Mouse (Mus musculus) neural tube, embryonic 13.5 days (tissue): Measurements from ENCODE around the gene Per2. TPM values are rescaled to one million over a fixed set of nuclear protein-coding genes. Genes with fewer than 3 reads are reported as not detected.
A peak's percentile ranks its signal among the peaks of the same experiment; 100 is the strongest.

ENCODE experiments used
- ATAC-seq: fragments of 200-750 bp; cut with Nextera tagmentation; 2 replicates; pipeline ENCODE4 v1.8.0; 2017; ENCODE audit warnings: low read depth, mild to moderate bottlenecking, moderate TSS enrichment, moderate library complexity
- H3K27ac ChIP-seq: fragments of 300-500 bp; sonication (generic); replicated peaks from 2 replicates; pipeline ENCODE4 v1.5.1; 2015; ENCODE audit warnings: moderate library complexity, mild to moderate bottlenecking, inconsistent platforms
- H3K27me3 ChIP-seq: fragments of 300-500 bp; sonication (generic); 2 replicates; pipeline ENCODE4 v1.6.1; 2015; ENCODE audit warnings: mild to moderate bottlenecking, inconsistent platforms
- H3K36me3 ChIP-seq: fragments of 300-500 bp; sonication (generic); 2 replicates; pipeline ENCODE4 v1.6.1; 2015; ENCODE audit warnings: mild to moderate bottlenecking, inconsistent platforms
- H3K4me1 ChIP-seq: fragments of 300-500 bp; sonication (generic); replicated peaks from 2 replicates; pipeline ENCODE4 v1.6.1; 2015; ENCODE audit warnings: inconsistent platforms
- H3K4me2 ChIP-seq: fragments of 300-500 bp; sonication (generic); 2 replicates; pipeline ENCODE4 v1.6.1; 2015; ENCODE audit warnings: inconsistent platforms, mild to moderate bottlenecking, moderate library complexity
- H3K4me3 ChIP-seq: fragments of 300-500 bp; sonication (generic); 2 replicates; pipeline ENCODE4 v1.5.1; 2015; ENCODE audit warnings: mild to moderate bottlenecking, inconsistent platforms
- H3K9ac ChIP-seq: fragments of 300-500 bp; sonication (generic); 2 replicates; pipeline ENCODE4 v1.6.1; 2015; ENCODE audit warnings: moderate library complexity, mild to moderate bottlenecking, inconsistent platforms
- H3K9me3 ChIP-seq: fragments of 300-500 bp; sonication (generic); 2 replicates; pipeline ENCODE4 v1.6.1; 2016; ENCODE audit warnings: inconsistent platforms
- WGBS: fragments of 180-500 bp; shearing (Covaris S2); methylation state at CpG from one replicate; pipeline ENCODE4 v1.1.7; 2015; 5-methylcytosine and 5-hydroxymethylcytosine counted together
- polyA plus RNA-seq: library from polyadenylated mRNA; unstranded; fragments of >200 nt; fragmentation: Nextera tagmentation; extraction: Ambion mirVana; gene quantifications from 2 replicates; pipeline ENCODE4 v1.2.1, GENCODE M21; 2015

Per2 gene
- polyA plus RNA-seq, result 3.3 and 4.1 TPM in 2 replicates

- WGBS, result under 1% methylated on average over 91 of the region's 91 CpGs
- peak within 1 kb of the TSS; percentile 78 for H3K27ac ChIP-seq
Observed at GRCm38 (mm10) chr1:91459059-91459809, at the start of gene Per2. Per2 (minus strand) TSS chr1:91459324.

GRCm38 (mm10) chr1:91504615-91505014, 45.5 kb upstream of the Per2 start:
- Histone ChIP-seq H3K27me3 (no peaks in the 10 kb centered on the region), H3K4me3 (no peak overlapping the region), H3K9me3 (no peaks in the 10 kb centered on the region), H3K4me2 (no peak overlapping the region), H3K9ac (no peak overlapping the region), H3K4me1 (no peaks in the 10 kb centered on the region), H3K36me3 (peaks cover 91% of the 10 kb centered on the region), H3K27ac (no peak overlapping the region)
- no peak for ATAC-seq
- WGBS, result 86% methylated on average over 3 of the region's 3 CpGs

More at GRCm38 (mm10) chr1:91459059-91459809, at the start of gene Per2:
- Histone ChIP-seq H3K9ac (peak within 1 kb of the TSS; percentile 71), H3K9me3 (no peaks in the 10 kb centered on the region), H3K4me3 (peak within 1 kb of the TSS; percentile 67), H3K27me3 (no peaks in the 10 kb centered on the region), H3K4me2 (peak within 1 kb of the TSS; percentile 81), H3K36me3 (no peaks in the 10 kb centered on the region), H3K4me1 (peaks cover 50% of the 10 kb centered on the region)
- peak; percentile 97 for ATAC-seq

- no peak overlapping the region for H3K9ac ChIP-seq
- H3K27ac ChIP-seq, result no peak overlapping the region
- H3K9me3 ChIP-seq, result no peaks in the 10 kb centered on the region
- H3K27me3 ChIP-seq, result no peaks in the 10 kb centered on the region
- H3K4me1 ChIP-seq, result peaks cover 22% of the 10 kb centered on the region
- H3K4me2 ChIP-seq, result no peak overlapping the region
- peaks cover 40% of the 10 kb centered on the region for H3K36me3 ChIP-seq
- H3K4me3 ChIP-seq, result no peak overlapping the region
- 96% methylated on average over 6 of the region's 6 CpGs for WGBS
- no peak for ATAC-seq
Observed at GRCm38 (mm10) chr1:91498579-91498978, 39.5 kb upstream of the Per2 start.

- peak; percentile 20; the same call in 1 of the 2 replicates for ATAC-seq
- H3K36me3 ChIP-seq, result peaks cover 10% of the 10 kb centered on the region
- peak overlapping the region; percentile 92 for H3K4me3 ChIP-seq
- H3K9ac ChIP-seq, result peak overlapping the region; percentile 91
- H3K27ac ChIP-seq, result no peak overlapping the region
- peaks cover 22% of the 10 kb centered on the region for H3K4me1 ChIP-seq
- no peaks in the 10 kb centered on the region for H3K27me3 ChIP-seq
- H3K4me2 ChIP-seq, result peak overlapping the region; percentile 94
- no peaks in the 10 kb centered on the region for H3K9me3 ChIP-seq
- WGBS, result 64% methylated on average over 5 of the region's 5 CpGs
Observed at GRCm38 (mm10) chr1:91495321-91495720, 36.2 kb upstream of the Per2 start.

- Histone ChIP-seq H3K4me1 (peaks cover 22% of the 10 kb centered on the region), H3K27me3 (no peaks in the 10 kb centered on the region), H3K27ac (0 out of 2 replicates have a peak within 1 kb of the TSS, but pooled peaks have one; percentile 28), H3K9ac (peak within 1 kb of the TSS; percentile 91), H3K9me3 (no peaks in the 10 kb centered on the region), H3K4me2 (peak within 1 kb of the TSS; percentile 94), H3K36me3 (peaks cover 4% of the 10 kb centered on the region), H3K4me3 (peak within 1 kb of the TSS; percentile 92)
- ATAC-seq, result peak; percentile 98
- under 1% methylated on average over 79 of the region's 79 CpGs for WGBS
Observed at GRCm38 (mm10) chr1:91494457-91495140, 35.5 kb upstream of the Per2 start, which contains the start of gene Traf3ip1. Traf3ip1 (plus strand) TSS chr1:91494647.

- peaks cover 22% of the 10 kb centered on the region for H3K4me1 ChIP-seq
- peak overlapping the region; percentile 91 for H3K9ac ChIP-seq
- ATAC-seq, result peak; percentile 29
- H3K4me3 ChIP-seq, result peak overlapping the region; percentile 92
- 46% methylated on average over 3 of the region's 3 CpGs for WGBS
- H3K36me3 ChIP-seq, result no peaks in the 10 kb centered on the region
- peak overlapping the region; percentile 94 for H3K4me2 ChIP-seq
- H3K9me3 ChIP-seq, result no peaks in the 10 kb centered on the region
- H3K27ac ChIP-seq, result no peak overlapping the region
- H3K27me3 ChIP-seq, result no peaks in the 10 kb centered on the region
Observed at GRCm38 (mm10) chr1:91493938-91494337, 34.8 kb upstream of the Per2 start.

GRCm38 (mm10) chr1:91492740-91493139, 33.6 kb upstream of the Per2 start:
- 11% methylated on average over 2 of the region's 2 CpGs for WGBS

GRCm38 (mm10) chr1:91490322-91490721, 31.2 kb upstream of the Per2 start:
- H3K36me3 ChIP-seq, result no peaks in the 10 kb centered on the region
- no peak overlapping the region for H3K4me3 ChIP-seq
- WGBS, result 89% methylated on average over 1 of the region's 1 CpGs
- H3K9me3 ChIP-seq, result no peaks in the 10 kb centered on the region
- no peaks in the 10 kb centered on the region for H3K27me3 ChIP-seq
- H3K9ac ChIP-seq, result no peak overlapping the region
- peaks cover 9% of the 10 kb centered on the region for H3K4me1 ChIP-seq
- ATAC-seq, result no peak
- no peak overlapping the region for H3K27ac ChIP-seq
- H3K4me2 ChIP-seq, result no peak overlapping the region

More at GRCm38 (mm10) chr1:91492740-91493139, 33.6 kb upstream of the Per2 start:
- ATAC-seq, result no peak
- Histone ChIP-seq H3K4me1 (peaks cover 22% of the 10 kb centered on the region), H3K4me2 (no peak overlapping the region), H3K27me3 (no peaks in the 10 kb centered on the region), H3K4me3 (no peak overlapping the region), H3K27ac (no peak overlapping the region), H3K36me3 (no peaks in the 10 kb centered on the region), H3K9me3 (no peaks in the 10 kb centered on the region), H3K9ac (no peak overlapping the region)

- ATAC-seq, result no peak
- no peaks in the 10 kb centered on the region for H3K36me3 ChIP-seq
- H3K9ac ChIP-seq, result no peak overlapping the region
- no peak overlapping the region for H3K4me2 ChIP-seq
- 89% methylated on average over 3 of the region's 3 CpGs for WGBS
- H3K27me3 ChIP-seq, result no peaks in the 10 kb centered on the region
- no peaks in the 10 kb centered on the region for H3K9me3 ChIP-seq
- H3K4me1 ChIP-seq, result no peaks in the 10 kb centered on the region
- H3K4me3 ChIP-seq, result no peak overlapping the region
- no peak overlapping the region for H3K27ac ChIP-seq
Observed at GRCm38 (mm10) chr1:91486165-91486564, 27.0 kb upstream of the Per2 start.

- Histone ChIP-seq H3K9me3 (no peaks in the 10 kb centered on the region), H3K27ac (no peak overlapping the region), H3K36me3 (no peaks in the 10 kb centered on the region), H3K4me2 (no peak overlapping the region), H3K4me1 (no peaks in the 10 kb centered on the region), H3K9ac (no peak overlapping the region), H3K4me3 (no peak overlapping the region), H3K27me3 (no peaks in the 10 kb centered on the region)
- no peak for ATAC-seq
- WGBS, result 78% methylated on average over 3 of the region's 3 CpGs
Observed at GRCm38 (mm10) chr1:91485422-91485821, 26.3 kb upstream of the Per2 start.

GRCm38 (mm10) chr1:91484011-91484346, 24.9 kb upstream of the Per2 start:
- H3K4me3 ChIP-seq, result no peak overlapping the region
- H3K27me3 ChIP-seq, result no peaks in the 10 kb centered on the region
- H3K9ac ChIP-seq, result no peak overlapping the region
- no peaks in the 10 kb centered on the region for H3K9me3 ChIP-seq
- ATAC-seq, result no peak
- H3K4me1 ChIP-seq, result no peaks in the 10 kb centered on the region
- WGBS, result 80% methylated on average over 5 of the region's 5 CpGs
- H3K4me2 ChIP-seq, result no peak overlapping the region
- H3K36me3 ChIP-seq, result no peaks in the 10 kb centered on the region
- H3K27ac ChIP-seq, result no peak overlapping the region

GRCm38 (mm10) chr1:91483304-91484010, 24.3 kb upstream of the Per2 start:
- H3K4me2 ChIP-seq, result no peak overlapping the region
- H3K9me3 ChIP-seq, result no peaks in the 10 kb centered on the region
- H3K9ac ChIP-seq, result no peak overlapping the region
- peak; percentile 63; the same call in 1 of the 2 replicates for ATAC-seq
- no peaks in the 10 kb centered on the region for H3K36me3 ChIP-seq
- H3K27me3 ChIP-seq, result no peaks in the 10 kb centered on the region
- 51% methylated on average over 10 of the region's 10 CpGs for WGBS
- no peak overlapping the region for H3K27ac ChIP-seq
- no peaks in the 10 kb centered on the region for H3K4me1 ChIP-seq
- H3K4me3 ChIP-seq, result no peak overlapping the region
